In the genomic region with DNA sequence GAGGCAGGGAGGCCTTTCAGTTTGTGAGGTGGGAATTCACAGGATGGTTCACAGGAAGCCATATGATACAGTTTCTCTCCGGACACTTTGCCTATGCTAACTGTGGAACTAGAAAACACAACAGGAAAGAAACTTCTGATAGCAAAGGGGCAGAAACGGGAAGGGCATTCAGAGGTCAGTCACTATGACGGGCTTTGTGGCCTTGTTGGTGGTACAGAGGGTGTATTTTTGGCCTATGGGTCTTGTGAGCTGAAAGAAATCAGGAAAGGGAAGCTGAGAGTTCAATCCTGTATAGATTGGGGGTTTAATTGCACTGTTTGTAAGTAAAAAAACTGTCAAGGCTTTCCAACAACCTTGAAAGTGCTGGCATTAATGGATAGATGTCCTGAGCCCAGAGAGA, we compare ENCODE assay signal across 14 mouse cellular contexts. TPM values are rescaled to one million over a fixed set of nuclear protein-coding genes. Genes with fewer than 3 reads are reported as not detected.
DNase-seq lines count a peak whose midpoint lies in the region; ATAC-seq lines count a peak whose summit lies in the region.
"Had no signal": no experiment of that assay in that cellular context is flagged by ENCODE, and none has a peak within 500 bp of the region (broad histone marks: within the 10 kb centered on the region; RNA-seq: fewer than 3 reads in every experiment).

No protein-coding gene starts in this region.

- WGBS in kidney, embryonic 14.5 days: 65% methylated on average over 3 of the region's 3 CpGs

- H3K4me2 ChIP-seq in kidney, embryonic 14.5 days (replicated peaks; ENCODE audit: low read depth, low read length): no peak overlapping the region
- H3K4me2 ChIP-seq: embryonic facial prominence, embryonic 12.5 days; midbrain, embryonic 12.5 days had no signal

- no peak overlapping the region for H3K4me3 ChIP-seq in kidney, embryonic 14.5 days (ENCODE audit: low read length)
- H3K4me3 ChIP-seq: embryonic facial prominence, embryonic 12.5 days; forebrain, embryonic 10.5 days; midbrain, embryonic 12.5 days had no signal

- peak; percentile 29 for DNase-seq in adrenal gland, postnatal 10 days
- no peak for DNase-seq in adrenal gland, postnatal 4 days (ENCODE audit: low spot score in 2 of 2)
- peak; percentile 6 for DNase-seq in kidney, postnatal 14 days
- DNase-seq in heart, postnatal 10 days: peak; percentile 17 to 28
- DNase-seq in right cerebral cortex, postnatal 4 days: no peak
- DNase-seq in layer of hippocampus, adult 18-20 months (ENCODE audit: low spot score in 2 of 2): no peak
- DNase-seq: cerebellum, postnatal 10 days; layer of hippocampus, adult 9-11 months; left cerebral cortex, postnatal 4 days had no signal

- H3K27me3 ChIP-seq in kidney, embryonic 14.5 days (ENCODE audit: control insufficient read depth, insufficient read depth, low read length): no peaks in the 10 kb centered on the region
- H3K27me3 ChIP-seq: embryonic facial prominence, embryonic 12.5 days; midbrain, embryonic 12.5 days had no signal

- no peak for ATAC-seq in kidney, embryonic 14.5 days (ENCODE audit: low FRiP score, low TSS enrichment)
- peak; percentile 74 for ATAC-seq in monocyte, adult 5-6 weeks (replicated peaks; ENCODE audit: insufficient number of reproducible peaks, low FRiP score, low TSS enrichment, poor library complexity, severe bottlenecking)

- no peak overlapping the region for H3K9ac ChIP-seq in kidney, embryonic 14.5 days (ENCODE audit: low read depth, low read length)
- H3K9ac ChIP-seq: embryonic facial prominence, embryonic 12.5 days; midbrain, embryonic 12.5 days had no signal

- no peaks in the 10 kb centered on the region for H3K36me3 ChIP-seq in kidney, embryonic 14.5 days (ENCODE audit: control insufficient read depth, insufficient read depth, low read length)
- H3K36me3 ChIP-seq: embryonic facial prominence, embryonic 12.5 days; forebrain, embryonic 10.5 days; midbrain, embryonic 12.5 days had no signal

- intact Hi-C loops in heart, postnatal 10 days (cut with DNase I): no loop called here

- no peak overlapping the region for H3K27ac ChIP-seq in kidney, embryonic 14.5 days (ENCODE audit: low read depth, low read length)
- H3K27ac ChIP-seq: embryonic facial prominence, embryonic 12.5 days; forebrain, embryonic 10.5 days; midbrain, embryonic 12.5 days had no signal

- H3K9me3 ChIP-seq in kidney, embryonic 14.5 days (ENCODE audit: control insufficient read depth, low read length): no peaks in the 10 kb centered on the region
- H3K9me3 ChIP-seq: embryonic facial prominence, embryonic 12.5 days; forebrain, embryonic 10.5 days; midbrain, embryonic 12.5 days had no signal

- H3K4me1 ChIP-seq in kidney, embryonic 14.5 days (ENCODE audit: control insufficient read depth, insufficient read depth, low read length): no peaks in the 10 kb centered on the region
- H3K4me1 ChIP-seq: embryonic facial prominence, embryonic 12.5 days; forebrain, embryonic 10.5 days; midbrain, embryonic 12.5 days had no signal

RNA-seq across cellular contexts. Expression of a gene that starts 56.5 kb away (rescaled TPM):
- total RNA-seq in adrenal gland, postnatal 10 days (2021): 10 to 100 TPM in 1 of 2 experiments, 1 to 10 TPM in 1; 9.4 to 12.8 TPM
- total RNA-seq in adrenal gland, postnatal 4 days (2021): 10 to 100 TPM; 18.5 to 21.3 TPM
- 8.1 and 12.6 TPM in 2 replicates for polyA plus RNA-seq in kidney, embryonic 14.5 days (2014; fragmentation: Nextera tagmentation; extraction: Ambion mirVana)
- total RNA-seq in heart, postnatal 10 days (2021): 1 to 10 TPM; 3.8 TPM
- total RNA-seq in monocyte, adult 5-6 weeks (2017): not detected in 3 replicates
- 1 to 10 TPM; 1.4 to 1.7 TPM for total RNA-seq in layer of hippocampus, adult 18-20 months (2021)

Comparison
In these comparisons a context has a peak if more than half of its experiments do, and no peak if none do; other contexts are left out.
1. DNase-seq: peak in adrenal gland, postnatal 10 days (single experiment), kidney, postnatal 14 days (single experiment) and heart, postnatal 10 days (2 of 2); none in adrenal gland, postnatal 4 days (0 of 2), right cerebral cortex, postnatal 4 days (single experiment) and layer of hippocampus, adult 18-20 months (0 of 2).